Mouse (Mus musculus): ENCODE data around the gene Gm20737.
"Not testable (repeated sequence)": the region's sequence is repeated elsewhere in the genome, so short reads cannot be mapped to it uniquely, and the experiment has no call there.

Gm20737 gene

DNA sequence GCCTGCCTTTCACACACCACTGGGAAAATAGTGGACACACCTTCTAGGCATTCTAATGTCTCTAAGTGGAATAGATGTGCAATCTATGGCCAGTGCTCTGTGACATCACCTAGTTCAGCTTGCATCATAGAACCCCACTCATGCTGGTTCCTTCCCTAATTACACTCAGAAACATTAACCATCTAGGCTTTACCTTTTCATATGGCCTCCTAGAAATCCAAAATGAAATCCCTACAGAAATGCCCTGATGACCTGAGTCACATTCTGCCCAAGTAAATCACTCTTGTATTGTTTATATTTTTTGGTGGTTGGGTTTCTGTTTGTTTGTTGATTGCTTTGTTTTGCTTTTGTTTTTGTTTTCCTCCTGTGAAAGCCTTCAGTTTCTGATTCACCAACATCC is at the start of gene Gm20737:
Gene Gm20737 (minus strand): TSS at position 101 of the 400 bp plus-strand sequence.
- DNase-seq: not testable (repeated sequence)

DNA sequence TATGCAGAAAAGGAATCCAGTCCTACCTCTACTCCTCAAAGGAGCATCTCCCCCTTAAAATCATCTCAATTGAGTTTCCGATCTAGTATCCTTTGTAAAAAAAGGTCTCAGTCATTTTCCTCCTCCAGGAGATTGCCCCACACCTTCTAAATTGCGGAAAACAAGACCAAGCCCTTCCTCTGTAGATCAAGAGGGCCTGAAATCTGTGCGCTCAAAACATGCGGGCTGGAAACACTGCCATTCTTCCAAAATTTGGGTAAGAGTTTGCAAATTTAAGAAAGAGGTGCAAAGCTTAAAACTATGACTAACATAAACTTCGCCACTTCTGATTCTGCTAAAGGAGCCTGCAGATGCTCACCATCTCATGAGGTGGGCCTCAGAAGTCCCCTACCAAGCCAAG is 17.3 kb upstream of the Gm20737 start, which contains the start of gene Gm21775:
Gene Gm21775 (plus strand): TSS at position 301 of the 400 bp plus-strand sequence.
- DNase-seq: not testable (repeated sequence)
